Mouse (Mus musculus): Measurements from ENCODE around the gene Rpl23a.
"Not testable (repeated sequence)": the region's sequence is repeated elsewhere in the genome, so short reads cannot be mapped to it uniquely, and the experiment has no call there.

Rpl23a gene

GRCm38 (mm10) chr11:78182961-78183844, at the start of gene Rpl23a:
Gene Rpl23a (minus strand): TSS chr11:78183584.
- DNase-seq, result peak; percentile 97

- no peak for DNase-seq
Observed at GRCm38 (mm10) chr11:78231518-78231917, 48.1 kb upstream of the Rpl23a start.

GRCm38 (mm10) chr11:78223586-78223985, 40.2 kb upstream of the Rpl23a start:
- DNase-seq, result no peak

GRCm38 (mm10) chr11:78215709-78216317, 32.4 kb upstream of the Rpl23a start:
- peak; percentile 36 for DNase-seq

- DNase-seq, result no peak
Observed at GRCm38 (mm10) chr11:78213086-78213817, 29.9 kb upstream of the Rpl23a start.

GRCm38 (mm10) chr11:78211513-78211912, 28.1 kb upstream of the Rpl23a start:
- no peak for DNase-seq

- DNase-seq, result no peak
Observed at GRCm38 (mm10) chr11:78210615-78211014, 27.2 kb upstream of the Rpl23a start.

- DNase-seq, result no peak
Observed at GRCm38 (mm10) chr11:78209886-78210285, 26.5 kb upstream of the Rpl23a start.

GRCm38 (mm10) chr11:78207190-78207589, 23.8 kb upstream of the Rpl23a start:
- no peak for DNase-seq

GRCm38 (mm10) chr11:78205361-78206206, 22.2 kb upstream of the Rpl23a start:
- no peak for DNase-seq

GRCm38 (mm10) chr11:78204287-78204686, 20.9 kb upstream of the Rpl23a start:
- DNase-seq, result no peak

GRCm38 (mm10) chr11:78202372-78202771, 19.0 kb upstream of the Rpl23a start:
- no peak for DNase-seq

GRCm38 (mm10) chr11:78195101-78195863, 11.9 kb upstream of the Rpl23a start:
- no peak for DNase-seq

GRCm38 (mm10) chr11:78194411-78195100, 11.2 kb upstream of the Rpl23a start:
- DNase-seq, result no peak

- no peak for DNase-seq
Observed at GRCm38 (mm10) chr11:78193113-78193512, 9.7 kb upstream of the Rpl23a start, which contains the start of gene Proca1. Gene Proca1 (plus strand): TSS chr11:78193392.

GRCm38 (mm10) chr11:78190041-78190440, 6.7 kb upstream of the Rpl23a start:
- DNase-seq, result no peak

- no peak for DNase-seq
Observed at GRCm38 (mm10) chr11:78189234-78190040, 6.1 kb upstream of the Rpl23a start.

GRCm38 (mm10) chr11:78188331-78189233, 5.2 kb upstream of the Rpl23a start, which contains the start of gene Rab34:
Gene Rab34 (plus strand): TSS chr11:78188430.
- DNase-seq, result no peak

- not testable (repeated sequence) for DNase-seq
Observed at GRCm38 (mm10) chr11:78184702-78185101, 1.3 kb upstream of the Rpl23a start.
